Mouse (Mus musculus) thymus, postnatal 25 days (tissue): ENCODE results near the gene Pnmal1.
A peak's percentile ranks its signal among the peaks of the same experiment; 100 is the strongest.
"Not testable (repeated sequence)": the region's sequence is repeated elsewhere in the genome, so short reads cannot be mapped to it uniquely, and the experiment has no call there.

Experiments used
- DNase-seq: peaks from one replicate; pipeline ENCODE4 v3.0.0; 2022

Gene Pnmal1

DNA sequence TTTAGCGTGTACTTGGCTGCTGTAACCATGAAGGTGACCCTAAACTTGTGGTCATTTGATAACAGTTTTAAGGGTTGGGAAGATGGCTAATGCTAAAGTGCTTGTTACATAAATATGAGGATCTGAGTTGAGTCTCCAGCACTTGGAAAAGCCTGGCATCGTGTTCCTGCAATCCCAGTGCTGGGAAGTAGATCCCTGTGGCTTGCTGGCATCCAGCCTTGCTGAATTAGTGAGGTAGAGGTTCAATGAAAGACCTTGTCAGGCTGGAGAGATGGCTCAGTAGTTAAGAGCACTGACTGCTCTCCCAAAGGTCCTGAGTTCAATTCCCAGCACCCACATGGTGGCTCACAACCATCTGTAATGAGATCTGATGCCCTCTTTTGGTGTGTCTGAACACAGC lies 5.7 kb upstream of the Pnmal1 start:
- DNase-seq = not testable (repeated sequence)

DNA sequence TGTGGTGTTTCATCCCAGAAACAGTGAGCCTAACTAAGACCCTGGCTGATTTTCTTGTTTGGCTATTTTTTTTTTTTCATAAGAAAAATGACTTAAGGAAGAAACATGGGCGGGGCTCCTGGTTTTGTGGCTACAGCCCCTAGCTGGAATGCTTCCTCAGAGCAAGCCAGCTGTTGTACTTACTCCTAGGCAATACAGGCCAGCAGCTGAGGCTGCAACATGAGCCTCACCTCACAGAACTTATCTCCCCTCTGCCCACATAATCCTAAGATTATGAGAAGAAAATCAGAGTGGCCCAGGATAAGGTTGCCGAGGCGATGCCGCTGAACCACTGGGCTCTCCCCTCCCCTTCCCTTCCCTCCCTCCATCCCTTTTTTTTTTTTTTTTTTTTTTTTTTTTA lies 3.8 kb upstream of the Pnmal1 start:
- DNase-seq = no peak

DNA sequence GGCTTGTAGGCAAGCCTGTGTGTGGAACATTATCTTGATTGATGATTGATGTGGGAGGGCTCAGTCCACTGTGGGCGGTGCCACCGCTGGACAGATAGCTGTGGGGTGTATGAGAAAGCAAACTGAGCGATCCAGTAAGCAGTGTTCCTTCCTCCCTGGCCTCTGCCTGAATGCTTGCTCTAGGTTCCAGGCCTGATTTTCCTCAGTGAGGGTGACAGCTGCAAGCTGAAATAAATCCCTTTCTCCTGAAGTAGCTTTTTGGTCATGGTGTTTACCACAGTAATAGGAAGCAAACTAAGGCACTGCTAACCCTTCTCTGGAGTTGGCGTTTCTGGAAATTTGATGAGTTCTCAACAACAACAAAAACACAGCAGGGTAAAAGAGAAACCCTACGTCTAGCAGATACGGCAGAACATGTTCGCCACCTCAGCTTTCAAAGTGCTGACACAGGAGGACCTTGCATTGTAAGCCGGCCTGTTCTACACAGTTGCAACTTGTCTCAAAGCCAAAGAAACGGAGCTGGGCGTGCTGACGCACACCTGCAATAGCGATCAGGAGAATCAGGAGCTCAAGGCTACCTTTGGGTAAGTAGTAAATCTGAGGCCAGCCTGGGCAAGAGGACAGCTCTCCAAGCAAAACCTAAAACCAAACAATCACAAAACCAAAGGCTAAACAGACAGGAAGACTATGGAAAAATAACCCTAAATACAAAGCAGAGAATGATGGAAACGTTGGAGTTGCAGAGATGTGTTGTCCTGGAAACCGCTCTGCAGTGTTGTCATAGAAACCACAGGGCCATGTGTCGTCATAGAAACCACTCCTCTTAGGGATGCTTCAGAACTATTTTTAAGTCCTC lies 2.8 kb upstream of the Pnmal1 start:
- DNase-seq = no peak

GRCm38 (mm10) chr7:16961678-16962077 lies 2.2 kb downstream of the Pnmal1 start:
- DNase-seq = no peak

- no peak for DNase-seq
Observed at GRCm38 (mm10) chr7:16968414-16968813, 8.9 kb downstream of the Pnmal1 start.

- DNase-seq = no peak
Observed at GRCm38 (mm10) chr7:16971160-16971559, 11.7 kb downstream of the Pnmal1 start.

GRCm38 (mm10) chr7:16974018-16974417 lies 14.5 kb downstream of the Pnmal1 start:
- DNase-seq = no peak

- DNase-seq = no peak
Observed at GRCm38 (mm10) chr7:16976298-16976697, 16.8 kb downstream of the Pnmal1 start.

GRCm38 (mm10) chr7:16978173-16978572 lies 18.7 kb downstream of the Pnmal1 start:
- DNase-seq = no peak

- DNase-seq = no peak
Observed at GRCm38 (mm10) chr7:16978593-16978992, 19.1 kb downstream of the Pnmal1 start.

DNA sequence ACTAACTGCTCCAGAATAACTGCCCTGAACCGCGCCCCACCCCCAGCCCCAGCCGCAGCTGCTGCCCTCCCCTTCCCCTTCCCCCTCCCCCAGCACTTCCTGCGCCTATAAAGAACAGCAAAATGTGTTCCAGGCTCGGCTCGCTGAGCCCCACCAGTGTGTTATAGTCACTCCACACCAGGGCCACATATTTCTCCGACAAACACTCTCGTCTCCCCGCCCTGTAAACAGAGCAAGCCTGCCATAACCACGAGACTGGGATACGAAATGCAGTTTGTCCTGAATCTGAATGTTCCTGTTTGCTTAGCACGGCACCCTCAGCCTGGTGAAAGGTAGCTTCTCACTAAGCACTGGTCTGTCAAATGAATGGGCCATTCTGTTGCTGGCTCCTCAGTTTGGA lies 20.9 kb downstream of the Pnmal1 start:
- DNase-seq = peak; percentile 82

DNA sequence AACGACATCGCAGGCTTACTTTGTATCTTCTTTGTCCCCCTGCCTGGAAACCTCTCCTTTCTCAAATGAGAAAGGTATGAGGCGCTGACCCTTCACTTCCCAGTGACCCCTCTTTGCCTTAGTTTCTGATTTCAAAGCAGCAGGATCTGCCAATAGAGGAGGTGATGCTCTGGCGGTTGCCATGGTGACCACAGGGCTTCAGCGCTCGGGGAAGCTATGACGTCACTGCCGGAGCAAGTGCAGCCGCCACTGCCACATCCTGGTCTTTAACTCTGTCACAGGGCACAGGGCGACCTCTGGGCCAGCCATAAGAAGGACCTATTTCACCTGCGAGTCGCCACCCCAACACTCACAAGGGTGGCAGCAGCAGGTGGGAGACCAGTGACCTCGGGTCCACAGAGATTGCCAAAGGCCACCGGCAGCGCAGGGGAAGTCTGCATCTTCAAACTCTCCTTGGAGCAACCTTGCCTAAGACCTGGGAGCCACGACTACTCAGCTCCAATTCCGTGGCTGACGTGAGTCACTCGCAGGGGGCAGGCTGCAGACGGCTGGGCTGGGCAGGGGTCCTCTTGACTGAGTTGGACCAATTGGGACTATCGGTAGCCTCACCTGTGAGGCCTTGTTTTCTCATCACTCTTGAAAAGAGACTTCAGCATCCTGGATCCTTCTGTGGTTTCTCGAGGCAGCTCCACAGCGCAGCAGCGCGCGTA lies 23.5 kb downstream of the Pnmal1 start, which contains the start of gene Gm42372:
Gm42372 (plus strand) TSS at position 228 of the 710 bp plus-strand sequence.
- DNase-seq = peak; percentile 87

DNA sequence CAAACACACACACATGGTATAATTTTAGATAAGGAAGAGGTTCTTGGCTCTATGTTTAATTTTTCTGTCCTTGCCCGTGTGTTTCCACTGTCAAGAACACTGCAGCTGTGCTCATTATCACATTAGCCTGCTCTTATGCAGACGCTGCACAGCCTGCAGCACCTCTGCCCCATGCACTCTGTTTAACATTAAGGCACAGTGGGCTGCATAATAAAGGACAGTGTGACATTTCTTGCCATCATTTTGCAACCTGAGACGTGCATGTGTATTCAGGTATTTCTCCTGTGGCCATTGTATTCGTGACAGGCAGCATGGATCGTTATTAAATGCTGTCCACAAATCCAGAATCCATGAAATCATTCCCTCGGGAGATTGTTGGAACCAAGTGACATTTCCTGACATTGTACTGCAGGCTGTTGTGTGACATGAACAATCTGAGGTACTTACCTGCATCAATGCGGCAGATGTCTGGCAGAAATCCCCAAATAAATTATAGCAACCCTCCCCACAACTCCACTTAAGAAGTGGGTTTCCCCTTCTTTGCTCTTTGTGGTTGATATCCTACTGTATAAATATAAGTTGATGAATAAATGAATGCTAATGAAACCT lies 28.2 kb downstream of the Pnmal1 start:
- no peak for DNase-seq

DNA sequence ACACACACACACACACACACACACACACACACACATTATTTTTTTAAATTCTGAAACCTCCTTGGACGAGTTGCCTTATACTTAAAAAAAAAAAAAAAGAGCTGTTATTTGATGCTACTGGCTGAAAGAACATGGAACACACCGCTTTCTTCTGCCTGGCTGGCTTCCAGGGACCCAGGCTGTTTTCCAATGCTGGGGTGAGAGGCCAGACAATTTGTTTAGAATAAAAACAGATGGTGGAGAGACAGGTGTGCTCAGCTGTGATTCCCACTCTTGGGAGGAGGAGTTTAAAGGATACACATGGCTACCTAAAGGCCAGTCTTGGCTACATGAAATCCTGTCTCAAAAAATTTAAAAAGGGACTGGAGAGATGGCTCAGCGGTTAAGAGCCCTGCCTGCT lies 28.9 kb downstream of the Pnmal1 start:
- no peak for DNase-seq

DNA sequence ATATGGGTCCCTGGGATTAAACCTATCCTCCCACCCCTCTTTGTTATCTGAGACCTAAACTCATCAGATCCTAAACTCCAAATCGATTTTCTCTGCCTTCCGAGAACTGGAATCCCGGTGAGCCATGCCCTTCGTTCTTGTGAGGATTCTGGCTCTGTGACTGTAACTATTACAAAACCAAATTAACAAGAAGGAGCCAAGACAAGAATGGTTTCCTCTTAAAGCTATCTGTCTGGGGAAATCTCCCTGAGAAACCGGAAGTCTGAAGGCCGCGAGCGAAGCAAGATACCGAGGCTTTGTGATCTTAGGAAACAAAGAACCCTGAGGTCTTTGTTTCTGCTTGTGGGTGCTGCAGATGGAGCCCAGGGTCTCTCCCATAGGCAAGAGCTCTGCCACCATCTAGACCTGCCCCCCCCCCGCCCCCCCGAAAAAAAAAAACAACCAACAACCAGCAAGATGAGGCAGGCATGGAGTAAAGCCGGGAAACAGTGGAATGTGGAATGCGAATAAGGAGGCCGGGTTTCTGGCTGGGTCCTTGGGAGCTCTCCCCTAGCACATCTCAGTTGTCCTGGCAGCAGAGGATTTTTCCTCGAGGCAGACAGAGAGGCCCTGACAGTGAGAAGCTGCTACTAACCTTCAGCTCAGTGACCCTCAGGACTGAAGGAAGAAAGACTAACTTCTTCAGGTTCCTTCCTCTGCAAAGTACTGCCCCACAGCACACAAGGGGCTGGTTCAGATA lies 30.7 kb downstream of the Pnmal1 start:
- DNase-seq = peak; percentile 45

GRCm38 (mm10) chr7:16991681-16992450 lies 32.4 kb downstream of the Pnmal1 start:
- no peak for DNase-seq

DNA sequence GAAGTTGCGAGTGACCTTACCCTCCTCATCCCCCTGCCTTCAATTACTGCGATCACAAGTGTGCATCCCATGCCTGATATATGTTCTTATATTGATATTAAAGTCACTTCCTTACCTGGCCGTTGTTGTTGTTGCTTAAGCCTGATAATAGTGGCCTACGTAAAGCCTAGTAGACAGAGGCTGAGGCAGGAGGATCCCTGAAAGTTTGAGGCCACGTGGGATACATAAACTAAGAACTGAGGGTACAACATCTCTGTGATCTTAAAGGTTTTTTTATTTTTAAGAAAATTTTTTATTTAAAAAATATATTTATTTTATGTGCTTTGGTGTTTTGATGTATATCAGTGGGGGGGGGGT lies 33.0 kb downstream of the Pnmal1 start, which contains the start of gene Ccdc8:
Ccdc8 (plus strand) TSS at position 258 of the 357 bp plus-strand sequence.
- DNase-seq = no peak

- no peak for DNase-seq
Observed at GRCm38 (mm10) chr7:16993651-16994399, 34.3 kb downstream of the Pnmal1 start.

DNA sequence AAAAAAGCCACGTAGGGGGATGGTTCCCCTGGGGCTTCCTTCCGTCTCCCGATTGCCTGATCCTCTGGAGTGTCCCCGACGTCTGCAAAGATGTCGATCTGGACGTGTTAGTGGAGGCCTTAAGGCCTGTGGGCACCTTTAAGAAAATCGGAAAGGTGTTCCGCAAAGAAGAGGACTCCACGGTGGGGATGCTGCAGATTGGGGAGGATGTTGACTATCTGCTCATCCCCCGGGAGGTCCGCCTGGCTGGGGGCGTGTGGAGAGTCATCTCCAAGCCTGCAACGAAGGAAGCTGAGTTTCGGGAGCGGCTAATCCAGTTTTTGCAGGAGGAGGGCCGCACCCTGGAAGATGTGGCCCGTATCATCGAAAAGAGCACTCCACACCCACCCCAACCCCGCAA lies 34.9 kb downstream of the Pnmal1 start:
- DNase-seq = no peak

DNA sequence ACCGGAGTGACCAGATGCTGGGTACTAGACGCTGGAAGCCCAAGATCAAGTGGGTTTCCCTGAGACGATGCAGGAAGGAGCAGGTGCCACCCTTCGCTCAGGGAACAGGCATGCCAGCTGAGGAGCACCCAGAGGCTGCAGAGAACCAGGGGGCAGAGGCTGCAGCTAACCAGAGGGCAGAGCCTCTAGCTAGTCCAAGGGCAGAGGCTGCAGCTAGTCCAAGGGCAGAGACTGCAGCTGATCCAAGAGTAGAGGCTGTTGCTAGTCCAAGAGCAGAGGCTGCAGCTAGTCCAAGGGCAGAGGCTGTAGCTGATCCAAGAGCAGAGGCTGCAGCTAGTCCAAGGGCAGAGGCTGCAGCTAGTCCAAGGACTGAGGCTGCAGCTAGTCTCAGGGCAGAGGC lies 35.9 kb downstream of the Pnmal1 start:
- DNase-seq = no peak

DNA sequence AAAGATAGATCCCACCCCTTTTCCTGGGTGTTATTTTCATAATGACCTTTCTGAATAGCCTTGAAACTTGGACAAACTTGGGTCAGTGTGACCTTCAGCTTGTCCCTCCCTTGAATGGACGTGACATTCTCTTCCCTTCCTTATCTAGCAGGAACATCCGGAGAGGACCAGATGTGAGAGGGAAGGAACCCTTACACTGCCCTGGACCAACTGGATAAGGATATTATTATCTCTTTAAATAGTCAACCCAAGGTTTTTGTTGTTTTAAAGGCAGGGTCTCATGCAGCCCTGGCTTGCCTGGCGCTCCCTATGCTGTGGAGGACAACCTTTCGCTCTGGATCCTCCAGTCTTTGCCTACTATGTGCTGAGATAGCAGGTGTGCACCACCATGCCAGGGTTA lies 39.8 kb downstream of the Pnmal1 start:
- DNase-seq = no peak
